7 mouse cellular contexts compared by ENCODE assay signal in genomic region chr19:5741641-5742240, GRCm38 (mm10). TPM values are rescaled to one million over a fixed set of nuclear protein-coding genes. Genes with fewer than 3 reads are reported as not detected.
A peak's percentile ranks its signal among the peaks of the same experiment; 100 is the strongest.
DNase-seq lines count a peak whose midpoint lies in the region; ATAC-seq and TF ChIP-seq lines count a peak whose summit lies in the region.

No protein-coding gene starts in this region.

- no peaks in the 10 kb centered on the region for H3K9me3 ChIP-seq in intestine, postnatal 0 days (ENCODE audit: control insufficient read depth)
- H3K9me3 ChIP-seq in limb, embryonic 11.5 days (ENCODE audit: control insufficient read depth, low read length) = no peaks in the 10 kb centered on the region
- H3K9me3 ChIP-seq in midbrain, embryonic 11.5 days (ENCODE audit: control insufficient read depth, low read length) = no peaks in the 10 kb centered on the region
- H3K9me3 ChIP-seq in stomach, embryonic 15.5 days = no peaks in the 10 kb centered on the region

- peak overlapping the region; percentile 68 for H3K27ac ChIP-seq in intestine, postnatal 0 days (ENCODE audit: low read depth, low read length)
- 0 out of 2 replicates have a peak overlapping the region, but pooled peaks have one; percentile 52 for H3K27ac ChIP-seq in limb, embryonic 11.5 days (replicated peaks; ENCODE audit: low read depth, low read length)
- H3K27ac ChIP-seq in midbrain, embryonic 11.5 days (ENCODE audit: low read depth, low read length) = no peak overlapping the region
- peak overlapping the region; percentile 91 for H3K27ac ChIP-seq in stomach, embryonic 15.5 days

- WGBS in intestine, postnatal 0 days = 1% methylated on average over 54 of the region's 55 CpGs
- WGBS in limb, embryonic 11.5 days = under 1% methylated on average over 36 of the region's 55 CpGs
- WGBS in midbrain, embryonic 11.5 days = under 1% methylated on average over 53 of the region's 55 CpGs
- WGBS in stomach, embryonic 15.5 days = 2% methylated on average over 53 of the region's 55 CpGs

- peaks cover 7% of the 10 kb centered on the region; the same call in 1 of the 2 replicates for H3K36me3 ChIP-seq in intestine, postnatal 0 days (ENCODE audit: control insufficient read depth, insufficient read depth)
- H3K36me3 ChIP-seq in limb, embryonic 11.5 days (ENCODE audit: control insufficient read depth, insufficient read depth, low read length) = peaks cover 2% of the 10 kb centered on the region; the same call in 1 of the 2 replicates
- H3K36me3 ChIP-seq in midbrain, embryonic 11.5 days (ENCODE audit: control insufficient read depth, insufficient read depth, low read length) = no peaks in the 10 kb centered on the region
- H3K36me3 ChIP-seq in stomach, embryonic 15.5 days = no peaks in the 10 kb centered on the region

- TF ChIP-seq CTCF in intestine, postnatal 0 days (IDR thresholded peaks at IDR 0.05; ENCODE audit: low read depth) = peak; percentile 20; the same call in 1 of the 2 replicates

- H3K9ac ChIP-seq in intestine, postnatal 0 days (ENCODE audit: low read depth, low read length) = peak overlapping the region; percentile 71
- peak overlapping the region; percentile 92 for H3K9ac ChIP-seq in limb, embryonic 11.5 days (ENCODE audit: low read length)
- H3K9ac ChIP-seq in midbrain, embryonic 11.5 days (ENCODE audit: low read length) = peak overlapping the region; percentile 79
- H3K9ac ChIP-seq in stomach, embryonic 15.5 days = peak overlapping the region; percentile 58

- H3K27me3 ChIP-seq in intestine, postnatal 0 days (replicated peaks; ENCODE audit: control insufficient read depth, insufficient read depth, low read length) = peaks cover 17% of the 10 kb centered on the region
- H3K27me3 ChIP-seq in limb, embryonic 11.5 days (ENCODE audit: control insufficient read depth, insufficient read depth, low read length) = peaks cover 23% of the 10 kb centered on the region
- peaks cover 41% of the 10 kb centered on the region for H3K27me3 ChIP-seq in midbrain, embryonic 11.5 days (ENCODE audit: control insufficient read depth, insufficient read depth, low read length)
- peaks cover 11% of the 10 kb centered on the region; the same call in 1 of the 2 replicates for H3K27me3 ChIP-seq in stomach, embryonic 15.5 days (replicated peaks)

- ATAC-seq in granulocyte monocyte progenitor cell, adult 5-6 weeks (replicated peaks; ENCODE audit: poor library complexity, severe bottlenecking) = peak; percentile 29
- peak; percentile 39; the same call in 1 of the 2 replicates for ATAC-seq in intestine, postnatal 0 days
- ATAC-seq in limb, embryonic 11.5 days (ENCODE audit: insufficient number of reproducible peaks, low FRiP score, low TSS enrichment, low read depth) = peak; percentile 41; the same call in 1 of the 2 replicates
- peak; percentile 55 for ATAC-seq in midbrain, embryonic 11.5 days (ENCODE audit: low FRiP score)
- peak; percentile 80 for ATAC-seq in stomach, embryonic 15.5 days (ENCODE audit: insufficient read depth, low FRiP score, low read depth)

- peak; percentile 64 to 69 for DNase-seq in adrenal gland, postnatal 4 days (ENCODE audit: low spot score in 2 of 2)
- DNase-seq in embryo, embryonic 9.5 days (ENCODE audit: extremely low spot score) = peak; percentile 66
- DNase-seq in limb, embryonic 11.5 days (ENCODE audit: low spot score) = peak; percentile 75
- peak; percentile 96 for DNase-seq in midbrain, embryonic 11.5 days (ENCODE audit: low spot score, missing footprints)

- H3K4me3 ChIP-seq in intestine, postnatal 0 days (ENCODE audit: low read depth, low read length) = peak overlapping the region; percentile 59
- peak overlapping the region; percentile 52 for H3K4me3 ChIP-seq in limb, embryonic 11.5 days (ENCODE audit: low read depth, low read length)
- H3K4me3 ChIP-seq in midbrain, embryonic 11.5 days (ENCODE audit: low read depth, low read length) = peak overlapping the region; percentile 52
- peak overlapping the region; percentile 68 for H3K4me3 ChIP-seq in stomach, embryonic 15.5 days (replicated peaks)

- peak overlapping the region; percentile 88 for H3K4me2 ChIP-seq in intestine, postnatal 0 days (replicated peaks; ENCODE audit: low read depth)
- peak overlapping the region; percentile 99 for H3K4me2 ChIP-seq in limb, embryonic 11.5 days (ENCODE audit: low read depth, severe bottlenecking)
- H3K4me2 ChIP-seq in midbrain, embryonic 11.5 days = peak overlapping the region; percentile 92
- H3K4me2 ChIP-seq in stomach, embryonic 15.5 days = peak overlapping the region; percentile 97

- peaks cover 9% of the 10 kb centered on the region; the same call in 1 of the 2 replicates for H3K4me1 ChIP-seq in intestine, postnatal 0 days (replicated peaks; ENCODE audit: control insufficient read depth, insufficient read depth, low read length)
- H3K4me1 ChIP-seq in limb, embryonic 11.5 days (ENCODE audit: control insufficient read depth, insufficient read depth, low read length) = peaks cover 32% of the 10 kb centered on the region
- H3K4me1 ChIP-seq in midbrain, embryonic 11.5 days (ENCODE audit: control insufficient read depth, insufficient read depth, low read length) = peaks cover 28% of the 10 kb centered on the region
- H3K4me1 ChIP-seq in stomach, embryonic 15.5 days = peaks cover 45% of the 10 kb centered on the region

RNA-seq across cellular contexts. Expression of gene Ltbp3, which starts 1.0 kb away (rescaled TPM):
- total RNA-seq in adrenal gland, postnatal 4 days (2021) = 100 to 1,000 TPM; 277 to 287 TPM
- total RNA-seq in granulocyte monocyte progenitor cell, adult 5-6 weeks (2014; fragmentation: Nextera tagmentation) = 1.8 and 16.0 TPM in 2 replicates
- 3.7 and 3.9 TPM in 2 replicates for total RNA-seq in granulocyte monocyte progenitor cell, adult 5-6 weeks (2017)
- polyA plus RNA-seq in intestine, postnatal 0 days (2015; fragmentation: Nextera tagmentation; extraction: Ambion mirVana) = 11.9 and 15.6 TPM in 2 replicates
- polyA plus RNA-seq in limb, embryonic 11.5 days (2014; fragmentation: Nextera tagmentation; extraction: Ambion mirVana) = 3.0 and 9.7 TPM in 2 replicates
- 4.8 and 6.0 TPM in 2 replicates for polyA plus RNA-seq in midbrain, embryonic 11.5 days (2014; fragmentation: Nextera tagmentation; extraction: Ambion mirVana)
- 27.1 and 30.6 TPM in 2 replicates for polyA plus RNA-seq in stomach, embryonic 15.5 days (2015; fragmentation: Nextera tagmentation; extraction: Ambion mirVana)

RNA-seq across cellular contexts. Expression of gene Fam89b, which starts 12.3 kb away (rescaled TPM):
- total RNA-seq in adrenal gland, postnatal 4 days (2021) = 10 to 100 TPM; 63.5 to 67.5 TPM
- total RNA-seq in granulocyte monocyte progenitor cell, adult 5-6 weeks (2014; fragmentation: Nextera tagmentation) = 37.4 and 41.7 TPM in 2 replicates
- total RNA-seq in granulocyte monocyte progenitor cell, adult 5-6 weeks (2017) = 20.9 and 31.8 TPM in 2 replicates
- 48.5 and 48.9 TPM in 2 replicates for polyA plus RNA-seq in intestine, postnatal 0 days (2015; fragmentation: Nextera tagmentation; extraction: Ambion mirVana)
- 147 and 152 TPM in 2 replicates for polyA plus RNA-seq in limb, embryonic 11.5 days (2014; fragmentation: Nextera tagmentation; extraction: Ambion mirVana)
- 157 and 158 TPM in 2 replicates for polyA plus RNA-seq in midbrain, embryonic 11.5 days (2014; fragmentation: Nextera tagmentation; extraction: Ambion mirVana)
- 76.4 and 81.5 TPM in 2 replicates for polyA plus RNA-seq in stomach, embryonic 15.5 days (2015; fragmentation: Nextera tagmentation; extraction: Ambion mirVana)

RNA-seq across cellular contexts. Expression of gene Ehbp1l1, which starts 15.6 kb away (rescaled TPM):
- total RNA-seq in adrenal gland, postnatal 4 days (2021) = 10 to 100 TPM; 34.9 to 35.6 TPM
- 23.2 and 29.5 TPM in 2 replicates for total RNA-seq in granulocyte monocyte progenitor cell, adult 5-6 weeks (2014; fragmentation: Nextera tagmentation)
- 30.6 and 41.6 TPM in 2 replicates for total RNA-seq in granulocyte monocyte progenitor cell, adult 5-6 weeks (2017)
- 49.8 and 51.0 TPM in 2 replicates for polyA plus RNA-seq in intestine, postnatal 0 days (2015; fragmentation: Nextera tagmentation; extraction: Ambion mirVana)
- 5.8 and 6.1 TPM in 2 replicates for polyA plus RNA-seq in limb, embryonic 11.5 days (2014; fragmentation: Nextera tagmentation; extraction: Ambion mirVana)
- 5.3 and 5.4 TPM in 2 replicates for polyA plus RNA-seq in midbrain, embryonic 11.5 days (2014; fragmentation: Nextera tagmentation; extraction: Ambion mirVana)
- 45.0 and 50.0 TPM in 2 replicates for polyA plus RNA-seq in stomach, embryonic 15.5 days (2015; fragmentation: Nextera tagmentation; extraction: Ambion mirVana)

RNA-seq across cellular contexts. Expression of gene Scyl1, which starts 29.5 kb away (rescaled TPM):
- total RNA-seq in adrenal gland, postnatal 4 days (2021) = 100 to 1,000 TPM; 105 to 110 TPM
- total RNA-seq in granulocyte monocyte progenitor cell, adult 5-6 weeks (2014; fragmentation: Nextera tagmentation) = 40.9 and 47.7 TPM in 2 replicates
- total RNA-seq in granulocyte monocyte progenitor cell, adult 5-6 weeks (2017) = 22.8 and 23.3 TPM in 2 replicates
- polyA plus RNA-seq in intestine, postnatal 0 days (2015; fragmentation: Nextera tagmentation; extraction: Ambion mirVana) = 43.8 and 48.8 TPM in 2 replicates
- 65.8 and 66.6 TPM in 2 replicates for polyA plus RNA-seq in limb, embryonic 11.5 days (2014; fragmentation: Nextera tagmentation; extraction: Ambion mirVana)
- polyA plus RNA-seq in midbrain, embryonic 11.5 days (2014; fragmentation: Nextera tagmentation; extraction: Ambion mirVana) = 48.2 and 58.6 TPM in 2 replicates
- 63.6 and 68.9 TPM in 2 replicates for polyA plus RNA-seq in stomach, embryonic 15.5 days (2015; fragmentation: Nextera tagmentation; extraction: Ambion mirVana)

RNA-seq across cellular contexts. Expression of gene Kcnk7, which starts 37.6 kb away (rescaled TPM):
- not detected for total RNA-seq in adrenal gland, postnatal 4 days (2021)
- not detected in 2 replicates for total RNA-seq in granulocyte monocyte progenitor cell, adult 5-6 weeks (2014; fragmentation: Nextera tagmentation)
- total RNA-seq in granulocyte monocyte progenitor cell, adult 5-6 weeks (2017) = not detected in 2 replicates
- 0.12 and 0.21 TPM in 2 replicates for polyA plus RNA-seq in intestine, postnatal 0 days (2015; fragmentation: Nextera tagmentation; extraction: Ambion mirVana)
- not detected in 2 replicates for polyA plus RNA-seq in limb, embryonic 11.5 days (2014; fragmentation: Nextera tagmentation; extraction: Ambion mirVana)
- polyA plus RNA-seq in midbrain, embryonic 11.5 days (2014; fragmentation: Nextera tagmentation; extraction: Ambion mirVana) = not detected in 2 replicates
- 0.52 and 1.3 TPM in 2 replicates for polyA plus RNA-seq in stomach, embryonic 15.5 days (2015; fragmentation: Nextera tagmentation; extraction: Ambion mirVana)

Comparison
In these comparisons a context has a peak if more than half of its experiments do, and no peak if none do; other contexts are left out.
1. ATAC-seq: peak in every context shown above with its lines; median percentile 80 in stomach, embryonic 15.5 days; 55 in midbrain, embryonic 11.5 days; 41 in limb, embryonic 11.5 days; 39 in intestine, postnatal 0 days; 29 in granulocyte monocyte progenitor cell, adult 5-6 weeks.